ENCODE assay signal across 8 mouse cellular contexts in genomic region chr1:36545845-36546600, GRCm38 (mm10). TPM values are rescaled to one million over a fixed set of nuclear protein-coding genes. Genes with fewer than 3 reads are reported as not detected.
DNase-seq lines count a peak whose midpoint lies in the region; ATAC-seq and TF ChIP-seq lines count a peak whose summit lies in the region.

No protein-coding gene starts in this region.

- 0 out of 2 replicates have a peak, but pooled peaks have one; percentile 4 for TF ChIP-seq CTCF in E14TG2a.4 (conservative IDR thresholded peaks at IDR 0.05; ENCODE audit: low read length)

- peaks cover 69% of the 10 kb centered on the region for H3K4me1 ChIP-seq in E14TG2a.4 (replicated peaks; ENCODE audit: low read depth, low read length)
- peaks cover 38% of the 10 kb centered on the region for H3K4me1 ChIP-seq in forebrain, embryonic 12.5 days
- H3K4me1 ChIP-seq in limb, embryonic 15.5 days = peaks cover 47% of the 10 kb centered on the region

- peak overlapping the region; percentile 68 for H3K4me2 ChIP-seq in forebrain, embryonic 12.5 days
- H3K4me2 ChIP-seq in limb, embryonic 15.5 days = peak overlapping the region; percentile 70

- peaks cover 32% of the 10 kb centered on the region for H3K36me3 ChIP-seq in E14TG2a.4 (ENCODE audit: insufficient read depth, low read length)
- peaks cover 40% of the 10 kb centered on the region for H3K36me3 ChIP-seq in forebrain, embryonic 12.5 days (replicated peaks)
- H3K36me3 ChIP-seq in limb, embryonic 15.5 days = peaks cover 39% of the 10 kb centered on the region
- peaks cover 1% of the 10 kb centered on the region; the same call in 1 of the 2 replicates for H3K36me3 ChIP-seq in splenic B cell, adult 2 months (ENCODE audit: control insufficient read depth, insufficient read depth, low read length, poor library complexity, severe bottlenecking)

- WGBS in forebrain, embryonic 12.5 days = 67% methylated on average over 19 of the region's 19 CpGs
- WGBS in limb, embryonic 15.5 days = 67% methylated on average over 19 of the region's 19 CpGs

- DNase-seq in heart, adult 11 months = peak; percentile 91
- DNase-seq in heart, adult 18-20 months = no peak
- DNase-seq in splenic B cell, adult 2 months (ENCODE audit: low read depth, low spot score) = peak; percentile 19
- no peak for DNase-seq in c-Kit-positive CD71-positive TER-119-positive erythroid progenitor cells, embryonic 14.5 days (ENCODE audit: low spot score)

- no peak for ATAC-seq in forebrain, embryonic 12.5 days (ENCODE audit: low FRiP score)
- no peak for ATAC-seq in limb, embryonic 15.5 days (ENCODE audit: insufficient number of reproducible peaks, low FRiP score, low TSS enrichment, low read depth)
- ATAC-seq in granulocyte monocyte progenitor cell, adult 5-6 weeks (replicated peaks; ENCODE audit: poor library complexity, severe bottlenecking) = no peak

- H3K9me3 ChIP-seq in E14TG2a.4 (ENCODE audit: low read length) = no peaks in the 10 kb centered on the region
- no peaks in the 10 kb centered on the region for H3K9me3 ChIP-seq in forebrain, embryonic 12.5 days
- H3K9me3 ChIP-seq in limb, embryonic 15.5 days = no peaks in the 10 kb centered on the region

- peak overlapping the region; percentile 72 for H3K9ac ChIP-seq in forebrain, embryonic 12.5 days
- peak overlapping the region; percentile 62; the same call in 1 of the 2 replicates for H3K9ac ChIP-seq in limb, embryonic 15.5 days

- H3K4me3 ChIP-seq in E14TG2a.4 (replicated peaks; ENCODE audit: low read length) = peak overlapping the region; percentile 86
- peak overlapping the region; percentile 64 for H3K4me3 ChIP-seq in forebrain, embryonic 12.5 days (replicated peaks)
- H3K4me3 ChIP-seq in limb, embryonic 15.5 days = peak overlapping the region; percentile 60

- H3K27me3 ChIP-seq in E14TG2a.4 (ENCODE audit: insufficient read depth, low read length) = peaks cover 10% of the 10 kb centered on the region; the same call in 1 of the 2 replicates
- H3K27me3 ChIP-seq in forebrain, embryonic 12.5 days = no peaks in the 10 kb centered on the region
- no peaks in the 10 kb centered on the region for H3K27me3 ChIP-seq in limb, embryonic 15.5 days
- H3K27me3 ChIP-seq in splenic B cell, adult 2 months (ENCODE audit: control insufficient read depth, insufficient read depth, low read length, poor library complexity, severe bottlenecking) = no peaks in the 10 kb centered on the region

- no peak overlapping the region for H3K27ac ChIP-seq in forebrain, embryonic 12.5 days
- H3K27ac ChIP-seq in limb, embryonic 15.5 days = no peak overlapping the region

RNA-seq across cellular contexts. Expression of gene Ankrd39, which starts 1.2 kb away (rescaled TPM):
- 1 to 10 TPM; 5.8 to 6.2 TPM for total RNA-seq in heart, adult 18-20 months (2021)
- polyA plus RNA-seq in forebrain, embryonic 12.5 days (2016; fragmentation: Nextera tagmentation; extraction: Ambion mirVana) = 16.7 and 17.9 TPM in 2 replicates
- 21.7 and 24.0 TPM in 2 replicates for polyA plus RNA-seq in limb, embryonic 15.5 days (2015; fragmentation: Nextera tagmentation; extraction: Ambion mirVana)
- total RNA-seq in granulocyte monocyte progenitor cell, adult 5-6 weeks (2014; fragmentation: Nextera tagmentation) = 4.9 and 6.5 TPM in 2 replicates
- 3.1 and 7.2 TPM in 2 replicates for total RNA-seq in granulocyte monocyte progenitor cell, adult 5-6 weeks (2017)

RNA-seq across cellular contexts. Expression of gene Gm42417, which starts 6.8 kb away (rescaled TPM):
- 100 to 1,000 TPM; 174 to 267 TPM for total RNA-seq in heart, adult 18-20 months (2021)
- polyA plus RNA-seq in forebrain, embryonic 12.5 days (2016; fragmentation: Nextera tagmentation; extraction: Ambion mirVana) = 0.50 TPM in 1 of 2 replicates, not detected in the other
- polyA plus RNA-seq in limb, embryonic 15.5 days (2015; fragmentation: Nextera tagmentation; extraction: Ambion mirVana) = 0.31 and 0.38 TPM in 2 replicates
- not detected in 2 replicates for total RNA-seq in granulocyte monocyte progenitor cell, adult 5-6 weeks (2014; fragmentation: Nextera tagmentation)
- total RNA-seq in granulocyte monocyte progenitor cell, adult 5-6 weeks (2017) = 0.93 TPM in 1 of 2 replicates, not detected in the other

RNA-seq across cellular contexts. Expression of gene Ankrd23, which starts 9.3 kb away (rescaled TPM):
- 100 to 1,000 TPM; 315 to 408 TPM for total RNA-seq in heart, adult 18-20 months (2021)
- 14.8 and 15.0 TPM in 2 replicates for polyA plus RNA-seq in forebrain, embryonic 12.5 days (2016; fragmentation: Nextera tagmentation; extraction: Ambion mirVana)
- polyA plus RNA-seq in limb, embryonic 15.5 days (2015; fragmentation: Nextera tagmentation; extraction: Ambion mirVana) = 19.5 and 20.6 TPM in 2 replicates
- total RNA-seq in granulocyte monocyte progenitor cell, adult 5-6 weeks (2014; fragmentation: Nextera tagmentation) = 7.0 and 12.2 TPM in 2 replicates
- 5.8 and 8.4 TPM in 2 replicates for total RNA-seq in granulocyte monocyte progenitor cell, adult 5-6 weeks (2017)

RNA-seq across cellular contexts. Expression of gene Sema4c, which starts 12.1 kb away (rescaled TPM):
- total RNA-seq in heart, adult 18-20 months (2021) = 10 to 100 TPM in 1 of 2 experiments, 1 to 10 TPM in 1; 9.2 to 10.4 TPM
- 29.8 and 31.7 TPM in 2 replicates for polyA plus RNA-seq in forebrain, embryonic 12.5 days (2016; fragmentation: Nextera tagmentation; extraction: Ambion mirVana)
- polyA plus RNA-seq in limb, embryonic 15.5 days (2015; fragmentation: Nextera tagmentation; extraction: Ambion mirVana) = 15.4 and 18.1 TPM in 2 replicates
- total RNA-seq in granulocyte monocyte progenitor cell, adult 5-6 weeks (2014; fragmentation: Nextera tagmentation) = 2.0 and 2.3 TPM in 2 replicates
- 1.9 and 2.1 TPM in 2 replicates for total RNA-seq in granulocyte monocyte progenitor cell, adult 5-6 weeks (2017)

RNA-seq across cellular contexts. Expression of gene Cnnm3, which starts 34.4 kb away (rescaled TPM):
- total RNA-seq in heart, adult 18-20 months (2021) = 10 to 100 TPM; 13.1 to 16.6 TPM
- polyA plus RNA-seq in forebrain, embryonic 12.5 days (2016; fragmentation: Nextera tagmentation; extraction: Ambion mirVana) = 3.4 and 4.5 TPM in 2 replicates
- polyA plus RNA-seq in limb, embryonic 15.5 days (2015; fragmentation: Nextera tagmentation; extraction: Ambion mirVana) = 2.6 and 3.2 TPM in 2 replicates
- 14.7 and 28.8 TPM in 2 replicates for total RNA-seq in granulocyte monocyte progenitor cell, adult 5-6 weeks (2014; fragmentation: Nextera tagmentation)
- total RNA-seq in granulocyte monocyte progenitor cell, adult 5-6 weeks (2017) = 9.3 and 14.4 TPM in 2 replicates

Comparison
In these comparisons a context has a peak if more than half of its experiments do, and no peak if none do; other contexts are left out.
1. DNase-seq: peak in heart, adult 11 months (single experiment) and splenic B cell, adult 2 months (single experiment); none in heart, adult 18-20 months (0 of 2) and c-Kit-positive CD71-positive TER-119-positive erythroid progenitor cells, embryonic 14.5 days (single experiment).
2. RNA of gene Gm42417, which starts 6.8 kb away (total RNA-seq): 174 to 267 TPM in heart, adult 18-20 months; 0.93 TPM in granulocyte monocyte progenitor cell, adult 5-6 weeks; every median in the first group is over 10 times any median in the second.
3. RNA of gene Ankrd23, which starts 9.3 kb away (total RNA-seq): 315 to 408 TPM in heart, adult 18-20 months; 5.8 to 12.2 TPM in granulocyte monocyte progenitor cell, adult 5-6 weeks; every median in the first group is over 10 times any median in the second.
4. Peak in every context shown above with its lines, with median percentiles within 50 percentile points of each other: H3K4me3 ChIP-seq.